Mouse (Mus musculus) hindbrain, embryonic 12.5 days (tissue): ENCODE measurements at regions not wholly inside any gene's neighbourhood (a gene's known extent, or its start where the extent isn't known, plus 50 kb on each side); places are given as distances from the start of the nearest gene placed in this dataset.

Experiments
- ATAC-seq: fragments of 200-750 bp; cut with Nextera tagmentation; 2 replicates; pipeline ENCODE4 v1.8.0; 2017; ENCODE audit warnings: moderate TSS enrichment; ENCODE audit not compliant: low FRiP score
- H3K27ac ChIP-seq: fragments of 300-500 bp; sonication (generic); 2 replicates; pipeline ENCODE4 v1.5.1; 2016; ENCODE audit warnings: mild to moderate bottlenecking
- H3K27me3 ChIP-seq: fragments of 300-500 bp; sonication (generic); 2 replicates; pipeline ENCODE4 v1.6.1; 2016; ENCODE audit warnings: mild to moderate bottlenecking
- H3K36me3 ChIP-seq: fragments of 300-500 bp; sonication (generic); 2 replicates; pipeline ENCODE4 v1.6.1; 2016; ENCODE audit warnings: mild to moderate bottlenecking
- H3K4me1 ChIP-seq: fragments of 300-500 bp; sonication (generic); 2 replicates; pipeline ENCODE4 v1.6.1; 2016
- H3K4me2 ChIP-seq: fragments of 300-500 bp; sonication (generic); replicated peaks from 2 replicates; pipeline ENCODE4 v1.6.1; 2016; ENCODE audit warnings: mild to moderate bottlenecking
- H3K4me3 ChIP-seq: fragments of 300-500 bp; sonication (generic); 2 replicates; pipeline ENCODE4 v1.5.1; 2016; ENCODE audit warnings: mild to moderate bottlenecking
- H3K9ac ChIP-seq: fragments of 300-500 bp; sonication (generic); 2 replicates; pipeline ENCODE4 v1.6.1; 2016; ENCODE audit warnings: mild to moderate bottlenecking, moderate library complexity
- H3K9me3 ChIP-seq: fragments of 300-500 bp; sonication (generic); replicated peaks from 2 replicates; pipeline ENCODE4 v1.6.1; 2016; ENCODE audit warnings: mild to moderate bottlenecking
- WGBS: fragments of 180-500 bp; shearing (Covaris S2); methylation state at CpG from one replicate; pipeline ENCODE4 v1.1.7; 2016; 5-methylcytosine and 5-hydroxymethylcytosine counted together

GRCm38 (mm10) chr8:82187138-82187880, 215.7 kb downstream of the Il15 start:
- Histone ChIP-seq H3K36me3 (no peaks in the 10 kb centered on the region), H3K9ac (no peak overlapping the region), H3K4me2 (no peak overlapping the region), H3K27me3 (no peaks in the 10 kb centered on the region), H3K27ac (no peak overlapping the region), H3K4me3 (no peak overlapping the region), H3K9me3 (no peaks in the 10 kb centered on the region), H3K4me1 (no peaks in the 10 kb centered on the region)
- WGBS, result 62% methylated on average over 2 of the region's 2 CpGs
- ATAC-seq, result no peak

- Histone ChIP-seq H3K4me1 (no peaks in the 10 kb centered on the region), H3K9ac (no peak overlapping the region), H3K27me3 (no peaks in the 10 kb centered on the region), H3K9me3 (no peaks in the 10 kb centered on the region), H3K4me2 (no peak overlapping the region), H3K27ac (no peak overlapping the region), H3K36me3 (no peaks in the 10 kb centered on the region), H3K4me3 (no peak overlapping the region)
- no peak for ATAC-seq
Measured at GRCm38 (mm10) chr8:82184022-82184421, 219.0 kb downstream of the Il15 start.
